Mouse (Mus musculus) kidney, adult 2 months (tissue): ENCODE data around the gene Stard3.

Source experiments
- CTCF ChIP-seq: fragments of 200-500 bp; conservative IDR thresholded peaks from 2 replicates; pipeline ENCODE4 v1.5.1; 2011; ENCODE audit warnings: low read depth, mild to moderate bottlenecking, control low read depth, low read length, moderate library complexity, mixed read lengths; ENCODE audit not compliant: insufficient read depth, insufficient read length
- POLR2A ChIP-seq: fragments of 200-500 bp; IDR thresholded peaks from one replicate; pipeline ENCODE4 v1.6.1; 2011; ENCODE audit warnings: low read depth, low read length, control low read depth

GRCm38 (mm10) chr11:98333981-98334741 is 24.0 kb upstream of the Stard3 start:
- TF ChIP-seq POLR2A (no peak), CTCF (no peak)
